Mouse (Mus musculus) megakaryocyte-erythroid progenitor cell, adult 5 weeks (primary cell): ENCODE results near the gene Podxl2. TPM values are rescaled to one million over a fixed set of nuclear protein-coding genes. Genes with fewer than 3 reads are reported as not detected.

Source experiments
- polyA plus RNA-seq: library from polyadenylated mRNA; stranded (reverse); fragments of >175 nt; gene quantifications from 2 replicates; pipeline ENCODE4 v1.2.3, GENCODE M21; 2012

Gene Podxl2
- polyA plus RNA-seq: 1.3 and 2.2 TPM in 2 replicates

DNA sequence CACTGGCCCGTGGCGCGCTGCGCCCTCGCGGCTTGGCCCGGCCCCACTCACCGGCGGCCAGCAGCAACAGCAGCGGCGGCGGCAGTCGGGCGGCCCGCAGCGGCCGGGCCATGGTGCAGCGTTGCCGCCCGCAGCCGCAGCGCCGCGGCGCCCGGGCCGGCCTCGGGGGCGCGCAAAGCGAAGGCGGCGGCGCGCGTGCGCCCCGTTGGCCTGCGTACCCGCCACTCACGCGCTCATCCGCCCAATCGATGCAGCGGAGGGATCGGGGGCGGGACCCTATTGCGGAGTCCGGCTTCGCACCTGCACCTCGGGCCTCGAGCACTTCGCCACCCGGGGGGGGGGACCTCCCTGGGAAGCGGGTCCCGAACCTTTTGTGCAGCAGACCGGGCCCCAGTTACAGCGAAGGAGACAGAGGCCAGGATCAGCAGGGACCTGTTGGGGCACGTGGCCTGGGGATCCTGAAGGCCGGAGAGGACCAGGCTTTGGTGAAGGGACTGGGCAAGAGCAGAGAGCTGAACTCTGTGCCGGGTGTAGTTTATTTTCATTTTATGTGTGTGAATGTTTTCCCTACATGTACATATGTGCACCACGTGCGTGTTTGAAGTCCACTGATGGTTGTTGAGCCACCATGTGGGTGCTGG lies at the start of gene Podxl2:
TSS of gene Podxl2 (minus strand) at position 177 of the 641 bp plus-strand sequence.

DNA sequence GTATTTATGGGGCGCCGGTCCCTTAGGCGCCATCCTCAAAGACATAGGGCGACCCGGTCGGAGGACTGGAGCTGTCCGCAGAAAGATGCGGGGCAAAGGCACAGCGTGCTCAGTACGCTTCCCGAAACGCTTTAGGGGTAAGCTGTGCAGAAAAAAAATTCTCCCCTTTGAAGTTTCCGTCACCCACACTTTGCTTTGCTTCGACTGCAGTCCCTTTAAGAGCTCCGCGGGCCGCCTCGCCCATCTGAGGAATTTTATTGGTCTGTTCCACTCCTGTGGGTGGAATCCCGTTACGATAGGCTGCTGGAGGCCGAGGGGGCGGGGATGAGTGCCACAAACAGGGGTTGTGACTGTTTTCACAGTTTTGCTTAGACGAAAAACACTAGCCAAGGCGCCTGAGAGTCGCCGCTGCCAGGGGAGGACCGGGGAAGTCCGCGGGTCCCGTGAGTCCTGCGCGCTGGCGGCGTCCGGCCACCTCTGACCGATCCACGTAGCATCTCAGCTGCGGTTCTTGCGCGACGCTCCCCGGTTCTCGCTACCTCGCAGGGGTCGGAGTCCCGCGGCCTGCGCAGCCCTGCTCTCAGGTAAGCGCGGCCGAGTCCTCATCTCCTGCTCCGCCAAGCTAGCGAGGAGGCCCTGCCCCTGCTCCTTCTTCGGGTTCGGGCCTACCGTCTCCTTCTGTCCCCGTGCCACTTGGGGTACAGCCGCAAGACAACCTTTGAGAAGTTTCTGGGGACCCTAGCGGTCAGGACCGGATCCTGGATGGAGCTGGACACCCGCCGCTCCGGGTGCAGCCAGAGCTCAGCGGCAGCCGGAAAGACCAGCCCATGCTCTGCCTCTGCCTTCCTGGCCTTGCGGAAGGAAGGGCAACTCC lies 27.3 kb upstream of the Podxl2 start, which contains the start of gene Tpra1:
TSS of gene Tpra1 (plus strand) at position 305 of the 874 bp plus-strand sequence.

DNA sequence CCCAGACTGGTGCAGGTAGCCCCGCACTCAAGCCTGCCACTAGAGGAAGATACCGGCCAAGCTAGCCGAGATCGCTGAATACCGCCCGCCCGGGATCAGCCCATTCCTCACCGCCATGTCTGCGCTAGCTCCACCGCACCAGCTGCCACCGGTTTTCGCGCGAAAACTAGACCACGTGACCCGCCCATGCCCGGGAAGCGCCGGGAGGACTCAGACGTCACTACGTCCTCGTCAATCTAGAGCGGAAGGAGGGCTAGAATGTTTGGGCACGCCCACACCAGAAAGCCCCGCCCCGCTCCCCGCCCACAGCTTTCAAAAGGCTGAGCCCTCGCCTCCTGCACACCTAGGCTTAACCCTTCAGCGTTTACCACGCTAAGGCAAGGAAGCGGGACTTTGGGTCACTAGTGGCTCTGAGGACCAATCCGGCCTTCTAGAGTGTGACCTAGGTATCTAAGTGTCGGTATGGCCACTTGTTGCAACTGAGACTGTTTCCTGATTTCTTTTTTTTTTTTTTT lies 23.7 kb upstream of the Podxl2 start, which contains the start of gene Mcm2:
TSS of gene Mcm2 (minus strand) at position 247 of the 515 bp plus-strand sequence.

DNA sequence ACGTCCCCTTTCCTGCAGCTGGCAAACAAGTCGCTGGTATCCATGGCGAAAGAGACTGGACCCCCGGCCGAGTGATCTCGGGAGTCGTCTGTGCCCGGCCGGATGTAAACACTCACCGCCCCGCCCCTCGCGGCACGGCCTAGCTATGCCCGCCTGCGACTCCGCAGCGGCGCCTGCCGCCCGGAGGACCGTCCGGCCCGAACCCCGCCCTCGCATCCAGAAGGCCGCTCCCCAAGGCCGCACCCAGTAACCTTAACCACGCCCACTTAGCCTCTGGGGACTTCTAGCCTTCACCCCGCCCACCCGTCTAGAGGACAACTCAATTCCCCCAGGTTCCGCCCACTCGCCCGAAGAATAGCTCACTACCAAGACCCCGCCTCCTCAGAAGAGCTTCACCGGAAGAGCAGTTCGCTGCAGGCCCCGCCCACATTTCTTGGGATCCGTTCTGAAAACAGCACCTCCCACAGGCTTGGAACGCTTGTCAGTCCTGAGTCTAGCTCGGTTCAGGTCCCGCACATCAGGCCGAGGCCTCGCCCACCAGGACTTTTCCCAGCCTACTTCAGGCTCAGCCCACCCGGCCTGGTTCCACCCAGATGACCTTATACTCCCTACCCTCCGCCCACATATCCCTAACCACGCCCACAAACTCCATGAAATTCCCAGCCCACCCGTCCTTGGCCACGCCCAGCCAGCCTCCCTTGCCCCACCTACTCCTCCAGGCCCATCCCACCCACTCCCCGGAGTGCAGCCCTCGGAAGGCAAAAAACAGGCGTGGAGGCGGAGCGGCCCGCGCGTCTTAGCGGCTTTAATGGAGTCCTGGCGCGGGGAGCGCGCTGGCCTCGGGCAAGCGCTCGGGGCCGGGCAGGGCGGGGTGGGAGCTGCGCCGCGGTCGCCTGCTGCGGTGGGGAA lies 32.8 kb downstream of the Podxl2 start, which contains the start of gene Abtb1:
TSS of gene Abtb1 (minus strand) at position 204 of the 909 bp plus-strand sequence.

Other genes with a start within 250 kb of the Podxl2 start
- 0.01 TPM in 1 of 2 replicates, not detected in the other for gene Kbtbd12, start 237.1 kb downstream of the Podxl2 start, polyA plus RNA-seq
- 5.4 and 6.0 TPM in 2 replicates for gene Mgll, start 150.6 kb downstream of the Podxl2 start, polyA plus RNA-seq
- gene Abtb1, start 33.1 kb downstream of the Podxl2 start, polyA plus RNA-seq: 41.0 and 51.6 TPM in 2 replicates
- 909 and 953 TPM in 2 replicates for gene Mcm2, start 23.7 kb upstream of the Podxl2 start, polyA plus RNA-seq
- 98.3 and 115 TPM in 2 replicates for gene Tpra1, start 27.2 kb upstream of the Podxl2 start, polyA plus RNA-seq